Mouse (Mus musculus): ENCODE results near the gene Crybg1. TPM values are rescaled to one million over a fixed set of nuclear protein-coding genes. Genes with fewer than 3 reads are reported as not detected.
"Not testable (repeated sequence)": the region's sequence is repeated elsewhere in the genome, so short reads cannot be mapped to it uniquely, and the experiment has no call there.

Gene Crybg1
- total and polyA plus RNA-seq, 3 experiments: 0.04 to 0.14 TPM; not detected in 1

- no peaks in the 10 kb centered on the region for H3K9me3 ChIP-seq (replicated peaks; ENCODE audit: insufficient read depth, low read length)
- DNase-seq (ENCODE audit: low read depth, low spot score): no peak
- no peak overlapping the region for H3K4me3 ChIP-seq (ENCODE audit: control insufficient read depth in 1 of 2, insufficient read depth in 1 of 2, low read depth in 2 of 2, low read length in 2 of 2)
Observed at GRCm38 (mm10) chr10:43928596-43928995, 220.1 kb downstream of the Crybg1 start.

GRCm38 (mm10) chr10:43927736-43928135, 220.9 kb downstream of the Crybg1 start:
- no peaks in the 10 kb centered on the region for H3K79me2 ChIP-seq (ENCODE audit: control insufficient read depth, insufficient read depth, low read length, poor library complexity)
- H3K9ac ChIP-seq (ENCODE audit: control insufficient read depth, low read depth, low read length, poor library complexity, severe bottlenecking): no peak overlapping the region
- H3K9me3 ChIP-seq (replicated peaks; ENCODE audit: insufficient read depth, low read length): no peaks in the 10 kb centered on the region
- no peaks in the 10 kb centered on the region; a peak in 2 of 4 replicates for H3K36me3 ChIP-seq (ENCODE audit: control insufficient read depth in 1 of 2, insufficient read depth in 2 of 2, low read length in 2 of 2)
- no peak overlapping the region for H3K4me3 ChIP-seq (ENCODE audit: control insufficient read depth in 1 of 2, insufficient read depth in 1 of 2, low read depth in 2 of 2, low read length in 2 of 2)
- no peak for TF ChIP-seq RAD21 (IDR thresholded peaks at IDR 0.05; ENCODE audit: low read depth, low read length)
- no peak for TF ChIP-seq KAT2A (conservative IDR thresholded peaks at IDR 0.05; ENCODE audit: low read depth, low read length)
- no peak for TF ChIP-seq POLR2A (IDR thresholded peaks at IDR 0.05; ENCODE audit: control insufficient read depth in 1 of 2, insufficient read depth in 1 of 2, low read depth in 1 of 2, low read length in 2 of 2, poor library complexity in 1 of 2)
- H3K27me3 ChIP-seq (ENCODE audit: control insufficient read depth in 1 of 2, insufficient read depth in 2 of 2, low read length in 2 of 2): no peaks in the 10 kb centered on the region
- no peak for DNase-seq (ENCODE audit: low read depth, low spot score)
- no peaks in the 10 kb centered on the region for H3K4me1 ChIP-seq (ENCODE audit: control insufficient read depth in 1 of 2, insufficient read depth in 2 of 2, low read length in 2 of 2)
- no peak overlapping the region for H3K27ac ChIP-seq (ENCODE audit: control insufficient read depth, low read depth, low read length)

More at GRCm38 (mm10) chr10:43928596-43928995, 220.1 kb downstream of the Crybg1 start:
- Histone ChIP-seq H3K36me3 (ENCODE audit: control insufficient read depth in 1 of 2, insufficient read depth in 2 of 2, low read length in 2 of 2) (no peaks in the 10 kb centered on the region; a peak in 2 of 4 replicates), H3K27me3 (ENCODE audit: control insufficient read depth in 1 of 2, insufficient read depth in 2 of 2, low read length in 2 of 2) (no peaks in the 10 kb centered on the region), H3K79me2 (ENCODE audit: control insufficient read depth, insufficient read depth, low read length, poor library complexity) (no peaks in the 10 kb centered on the region), H3K4me1 (ENCODE audit: control insufficient read depth in 1 of 2, insufficient read depth in 2 of 2, low read length in 2 of 2) (no peaks in the 10 kb centered on the region), H3K9ac (ENCODE audit: control insufficient read depth, low read depth, low read length, poor library complexity, severe bottlenecking) (no peak overlapping the region), H3K27ac (ENCODE audit: control insufficient read depth, low read depth, low read length) (no peak overlapping the region)
- TF ChIP-seq POLR2A (IDR thresholded peaks at IDR 0.05; ENCODE audit: control insufficient read depth in 1 of 2, insufficient read depth in 1 of 2, low read depth in 1 of 2, low read length in 2 of 2, poor library complexity in 1 of 2): no peak
- no peak for TF ChIP-seq POLR2AphosphoS2 (IDR thresholded peaks at IDR 0.05; ENCODE audit: low read length)
- TF ChIP-seq MYB (IDR thresholded peaks at IDR 0.05; ENCODE audit: low read depth, low read length): no peak
- no peak for TF ChIP-seq ZC3H11A (IDR thresholded peaks at IDR 0.05; ENCODE audit: low read depth, low read length)
- no peak for TF ChIP-seq ZKSCAN1 (IDR thresholded peaks at IDR 0.05; ENCODE audit: low read depth, low read length)
- TF ChIP-seq EP300 (IDR thresholded peaks at IDR 0.05; ENCODE audit: low read depth in 1 of 2, low read length in 2 of 2): no peak
- TF ChIP-seq RAD21 (IDR thresholded peaks at IDR 0.05; ENCODE audit: low read depth, low read length): no peak
- TF ChIP-seq USF1 (IDR thresholded peaks at IDR 0.05; ENCODE audit: low read depth, low read length): no peak
- no peak for TF ChIP-seq NRF1 (IDR thresholded peaks at IDR 0.05; ENCODE audit: insufficient read depth, low read depth, low read length, poor library complexity, severe bottlenecking)
- no peak for TF ChIP-seq TAL1 (IDR thresholded peaks at IDR 0.05; ENCODE audit: low read length)
- TF ChIP-seq MAFK (IDR thresholded peaks at IDR 0.05; ENCODE audit: borderline replicate concordance, low read depth, low read length): no peak

DNA sequence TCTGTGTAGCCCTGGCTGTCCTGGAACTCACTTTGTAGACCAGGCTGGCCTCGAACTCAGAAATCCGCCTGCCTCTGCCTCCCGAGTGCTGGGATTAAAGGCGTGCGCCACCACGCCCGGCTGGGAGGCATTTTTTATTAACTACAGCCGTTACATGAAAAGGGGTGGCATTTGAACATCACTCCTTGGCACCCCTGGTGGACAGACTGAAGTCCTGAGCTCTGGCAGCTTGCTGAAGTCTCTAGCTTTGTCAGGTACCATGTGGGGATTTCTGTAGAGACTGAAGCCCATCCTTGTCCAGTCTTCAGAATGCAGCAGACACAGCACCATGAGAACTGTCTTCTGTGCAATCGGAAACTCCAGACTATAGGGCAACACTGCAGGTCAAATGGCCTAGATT, 222.9 kb downstream of the Crybg1 start:
- H3K4me1 ChIP-seq (ENCODE audit: control insufficient read depth in 1 of 2, insufficient read depth in 2 of 2, low read length in 2 of 2); H3K9me3 ChIP-seq (replicated peaks; ENCODE audit: insufficient read depth, low read length); H3K27me3 ChIP-seq (ENCODE audit: control insufficient read depth in 1 of 2, insufficient read depth in 2 of 2, low read length in 2 of 2); H3K27ac ChIP-seq (ENCODE audit: control insufficient read depth, low read depth, low read length); DNase-seq (ENCODE audit: low read depth, low spot score); H3K79me2 ChIP-seq (ENCODE audit: control insufficient read depth, insufficient read depth, low read length, poor library complexity); H3K4me3 ChIP-seq (ENCODE audit: control insufficient read depth in 1 of 2, insufficient read depth in 1 of 2, low read depth in 2 of 2, low read length in 2 of 2); H3K36me3 ChIP-seq (ENCODE audit: control insufficient read depth in 1 of 2, insufficient read depth in 2 of 2, low read length in 2 of 2); H3K9ac ChIP-seq (ENCODE audit: control insufficient read depth, low read depth, low read length, poor library complexity, severe bottlenecking): not testable (repeated sequence)
- peak in 1 of 3 experiments; percentile 0; a peak in 1 of 6 replicates for TF ChIP-seq CTCF (IDR thresholded peaks at IDR 0.05 in 2 of 3, conservative IDR thresholded peaks at IDR 0.05 in 1 of 3; ENCODE audit: control insufficient read depth in 1 of 3, insufficient read depth in 1 of 3, low read depth in 2 of 3, low read length in 3 of 3, poor library complexity in 1 of 3, severe bottlenecking in 1 of 3)
